Mouse (Mus musculus) brain, adult 2 months (tissue): Measurements from ENCODE around the gene Dusp3.

Source experiments
- DNase-seq: peaks from one replicate; pipeline ENCODE4 v3.0.0; 2011; ENCODE audit warnings: low read depth, low spot score

The Dusp3 gene

GRCm38 (mm10) chr11:101976949-101977348, 9.9 kb downstream of the Dusp3 start:
- DNase-seq = no peak

GRCm38 (mm10) chr11:101974923-101975322, 11.9 kb downstream of the Dusp3 start:
- DNase-seq = peak; percentile 44

- DNase-seq = no peak
These were observed 12.6 kb downstream of the Dusp3 start for GRCm38 (mm10) chr11:101974181-101974580.

- DNase-seq = peak; percentile 39
These were observed 13.3 kb downstream of the Dusp3 start for GRCm38 (mm10) chr11:101973496-101973895.

GRCm38 (mm10) chr11:101972651-101973050, 14.2 kb downstream of the Dusp3 start:
- DNase-seq = no peak

GRCm38 (mm10) chr11:101972097-101972496, 14.7 kb downstream of the Dusp3 start:
- DNase-seq = no peak

- peak; percentile 36 for DNase-seq
These were observed 15.4 kb downstream of the Dusp3 start for GRCm38 (mm10) chr11:101971410-101971809.

GRCm38 (mm10) chr11:101969835-101970234, 17.0 kb downstream of the Dusp3 start:
- no peak for DNase-seq

- DNase-seq = peak; percentile 94
These were observed 18.0 kb downstream of the Dusp3 start for GRCm38 (mm10) chr11:101968791-101969190.

GRCm38 (mm10) chr11:101968311-101968710, 18.5 kb downstream of the Dusp3 start:
- no peak for DNase-seq

GRCm38 (mm10) chr11:101966965-101967614, 19.7 kb downstream of the Dusp3 start, which contains the start of gene Sost:
TSS of gene Sost (minus strand) at chr11:101967015.
- no peak for DNase-seq

- DNase-seq = no peak
These were observed 21.3 kb downstream of the Dusp3 start for GRCm38 (mm10) chr11:101965553-101965952.

GRCm38 (mm10) chr11:101964647-101965046, 22.2 kb downstream of the Dusp3 start:
- no peak for DNase-seq

GRCm38 (mm10) chr11:101963473-101964291, 23.1 kb downstream of the Dusp3 start:
- DNase-seq = peak; percentile 53

GRCm38 (mm10) chr11:101963043-101963442, 23.8 kb downstream of the Dusp3 start:
- no peak for DNase-seq

- DNase-seq = no peak
These were observed 29.3 kb downstream of the Dusp3 start for GRCm38 (mm10) chr11:101957476-101957875.

- no peak for DNase-seq
These were observed 33.4 kb downstream of the Dusp3 start for GRCm38 (mm10) chr11:101953441-101953840.

GRCm38 (mm10) chr11:101952541-101953341, 34.1 kb downstream of the Dusp3 start:
- DNase-seq = peak; percentile 29

GRCm38 (mm10) chr11:101950021-101950420, 36.8 kb downstream of the Dusp3 start:
- peak; percentile 31 for DNase-seq

- no peak for DNase-seq
These were observed 40.3 kb downstream of the Dusp3 start for GRCm38 (mm10) chr11:101946525-101946924.

GRCm38 (mm10) chr11:101943055-101943454, 43.8 kb downstream of the Dusp3 start:
- peak; percentile 96 for DNase-seq

GRCm38 (mm10) chr11:101937108-101937507, 49.7 kb downstream of the Dusp3 start:
- DNase-seq = no peak
